Mouse (Mus musculus) G1E (cell line): ENCODE measurements at regions not wholly inside any gene's neighbourhood (a gene's known extent, or its start where the extent isn't known, plus 50 kb on each side); places are given as distances from the start of the nearest gene placed in this dataset.
A peak's percentile ranks its signal among the peaks of the same experiment; 100 is the strongest.

Experiments used
- ATAC-seq: 2 replicates; pipeline ENCODE4 v1.8.0; 2016; ENCODE audit warnings: mild to moderate bottlenecking; ENCODE audit not compliant: insufficient number of reproducible peaks, poor library complexity, low FRiP score, severe bottlenecking; ENCODE audit errors: extremely low read depth
- DNase-seq: peaks from one replicate; pipeline ENCODE4 v3.0.0; 2012; ENCODE audit warnings: low spot score
- H3K27me3 ChIP-seq: 2 replicates; pipeline ENCODE4 v1.6.1; 2012; ENCODE audit warnings: mild to moderate bottlenecking, low read length, inconsistent platforms; ENCODE audit not compliant: insufficient read depth
- H3K36me3 ChIP-seq: replicated peaks from 2 replicates; pipeline ENCODE3; 2012; ENCODE audit warnings: mild to moderate bottlenecking, inconsistent platforms
- H3K4me1 ChIP-seq: 2 replicates; pipeline ENCODE4 v1.6.1; 2012; ENCODE audit warnings: low read depth, low read length, inconsistent platforms, mixed read lengths; ENCODE audit not compliant: insufficient read depth
- H3K4me3 ChIP-seq: 2 replicates; pipeline ENCODE4 v1.5.1; 2012; ENCODE audit warnings: low read depth, mild to moderate bottlenecking, inconsistent platforms, low read length, moderate library complexity, mixed read lengths
- H3K9me3 ChIP-seq: replicated peaks from 2 replicates; pipeline ENCODE4 v1.6.1; 2012; ENCODE audit warnings: inconsistent platforms
- CTCF ChIP-seq: IDR thresholded peaks from 2 replicates; pipeline ENCODE4 v1.5.1; 2012; ENCODE audit warnings: low read depth, low read length, inconsistent platforms, mixed read lengths
- GATA1 ChIP-seq: IDR thresholded peaks from 2 replicates; pipeline ENCODE4 v1.6.1; 2012; ENCODE audit warnings: borderline replicate concordance, low read length, inconsistent platforms, mixed read lengths
- GATA2 ChIP-seq: IDR thresholded peaks from 2 replicates; pipeline ENCODE4 v1.6.1; 2012; ENCODE audit warnings: low read depth, low read length, inconsistent platforms, borderline replicate concordance
- POLR2AphosphoS5 ChIP-seq: IDR thresholded peaks from 2 replicates; pipeline ENCODE4 v1.6.1; 2012; ENCODE audit warnings: low read depth, low read length, inconsistent platforms; ENCODE audit not compliant: insufficient replicate concordance
- TAL1 ChIP-seq: conservative IDR thresholded peaks from 2 replicates; pipeline ENCODE4 v1.6.1; 2012; ENCODE audit warnings: low read depth, low read length, inconsistent platforms, mixed read lengths

- no peaks in the 10 kb centered on the region for H3K9me3 ChIP-seq
- H3K36me3 ChIP-seq, result no peaks in the 10 kb centered on the region
- ATAC-seq, result no peak
- TF ChIP-seq CTCF (no peak), POLR2AphosphoS5 (no peak), GATA1 (no peak), GATA2 (no peak), TAL1 (no peak)
- peaks cover 24% of the 10 kb centered on the region for H3K4me1 ChIP-seq
- H3K27me3 ChIP-seq, result peaks cover 43% of the 10 kb centered on the region
- no peak for DNase-seq
- H3K4me3 ChIP-seq, result no peak overlapping the region
Measured at GRCm38 (mm10) chr2:103143985-103144384, 70.5 kb downstream of the Apip start.

DNA sequence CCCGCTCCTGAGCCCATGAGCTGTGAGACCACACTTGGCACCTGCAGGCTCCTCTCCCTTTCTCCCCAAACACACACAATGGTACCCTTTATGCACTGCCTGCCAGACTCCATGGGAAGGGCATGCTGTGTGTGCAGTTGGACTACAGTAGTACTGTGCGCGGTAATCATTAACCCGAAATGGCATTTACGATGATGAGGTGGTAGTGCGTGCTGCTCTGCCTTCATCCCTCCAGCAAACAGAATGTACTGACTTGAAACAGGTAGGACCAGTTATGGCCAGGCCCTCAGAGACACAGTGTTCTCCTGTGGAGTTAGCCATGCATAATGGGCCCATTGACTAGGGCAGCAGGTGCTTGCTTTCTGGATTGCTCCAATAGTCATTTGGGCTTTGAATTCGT is 70.9 kb downstream of the Apip start:
- H3K4me3 ChIP-seq, result no peak overlapping the region
- H3K27me3 ChIP-seq, result peaks cover 40% of the 10 kb centered on the region
- peaks cover 20% of the 10 kb centered on the region for H3K4me1 ChIP-seq
- no peak for TF ChIP-seq POLR2AphosphoS5
- no peak for TF ChIP-seq TAL1
- TF ChIP-seq CTCF, result no peak
- TF ChIP-seq GATA1, result no peak
- no peak for TF ChIP-seq GATA2
- ATAC-seq (no peak), DNase-seq (no peak)
- H3K36me3 ChIP-seq, result no peaks in the 10 kb centered on the region
- H3K9me3 ChIP-seq, result no peaks in the 10 kb centered on the region

DNA sequence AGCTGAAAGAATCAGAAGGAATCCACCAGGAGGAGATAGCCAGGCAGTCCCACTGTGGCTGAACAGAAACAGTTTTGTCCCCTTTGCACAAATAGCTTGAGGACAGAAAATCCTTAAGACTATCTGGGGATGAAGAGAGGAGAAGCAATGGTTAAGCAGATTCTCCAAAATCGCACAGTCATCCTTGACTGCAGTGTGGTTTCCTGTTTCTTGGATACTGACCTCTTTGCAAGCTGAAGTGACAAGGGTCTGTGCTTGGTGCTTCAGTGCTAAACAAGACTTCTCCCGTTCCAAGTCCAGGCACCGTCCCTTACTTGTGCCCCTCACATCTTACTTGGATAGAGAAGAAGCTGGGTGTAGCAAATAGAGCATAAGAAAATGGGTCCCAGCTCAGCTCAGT is 71.6 kb downstream of the Apip start:
- DNase-seq (peak; percentile 11), ATAC-seq (peak; percentile 54)
- H3K27me3 ChIP-seq, result peaks cover 41% of the 10 kb centered on the region
- H3K4me1 ChIP-seq, result peaks cover 20% of the 10 kb centered on the region
- no peaks in the 10 kb centered on the region for H3K36me3 ChIP-seq
- H3K4me3 ChIP-seq, result no peak overlapping the region
- TF ChIP-seq POLR2AphosphoS5, result no peak
- TF ChIP-seq GATA1, result no peak
- TF ChIP-seq CTCF, result no peak
- TF ChIP-seq GATA2, result no peak
- no peak for TF ChIP-seq TAL1
- no peaks in the 10 kb centered on the region for H3K9me3 ChIP-seq

DNA sequence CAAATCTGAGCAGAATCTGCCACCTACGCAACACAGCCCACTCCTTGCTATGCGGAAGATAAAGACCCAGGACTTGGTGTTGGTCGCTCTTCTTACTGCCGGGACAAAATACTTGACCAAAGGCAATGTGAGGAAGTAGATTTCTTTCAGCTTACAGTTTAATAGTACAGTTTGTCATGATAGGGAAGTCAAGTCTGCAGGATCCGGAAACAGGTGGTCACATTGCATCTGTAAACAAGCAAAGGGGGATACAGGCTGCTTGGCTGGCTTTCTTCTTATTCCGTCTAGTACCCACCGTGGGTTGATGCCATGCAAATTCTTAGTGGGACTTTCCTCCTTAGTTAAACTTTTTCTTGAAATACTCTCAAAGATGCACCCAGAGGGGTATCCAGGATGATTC is 72.7 kb downstream of the Apip start:
- no peaks in the 10 kb centered on the region for H3K9me3 ChIP-seq
- TF ChIP-seq GATA1 (no peak), TAL1 (no peak), CTCF (no peak), GATA2 (no peak), POLR2AphosphoS5 (no peak)
- ATAC-seq (no peak), DNase-seq (no peak)
- H3K4me1 ChIP-seq, result peaks cover 20% of the 10 kb centered on the region
- H3K27me3 ChIP-seq, result peaks cover 46% of the 10 kb centered on the region
- H3K4me3 ChIP-seq, result no peak overlapping the region
- H3K36me3 ChIP-seq, result no peaks in the 10 kb centered on the region

DNA sequence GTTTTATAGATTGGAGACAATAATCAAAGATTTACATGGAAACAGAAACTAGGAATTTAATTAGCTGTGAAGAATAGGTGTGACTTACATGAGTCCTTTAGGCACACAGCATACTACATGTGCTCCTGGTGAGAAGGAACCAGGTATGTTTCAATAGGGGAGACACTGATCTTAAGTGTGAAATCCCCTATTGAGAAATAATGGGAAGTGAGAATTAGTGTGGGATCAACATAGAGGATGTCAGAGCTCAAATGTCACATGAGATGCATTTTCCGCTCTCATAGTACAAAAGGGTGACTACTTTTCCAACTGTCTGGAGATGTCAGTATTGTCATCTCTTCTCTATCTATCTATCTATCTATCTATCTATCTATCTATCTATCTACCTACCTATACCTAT is 79.8 kb downstream of the Apip start:
- no peak for ATAC-seq
- Histone ChIP-seq H3K27me3 (peaks cover 27% of the 10 kb centered on the region), H3K9me3 (no peaks in the 10 kb centered on the region), H3K4me3 (no peak overlapping the region), H3K36me3 (no peaks in the 10 kb centered on the region), H3K4me1 (no peaks in the 10 kb centered on the region)
- TF ChIP-seq GATA1 (no peak), POLR2AphosphoS5 (no peak), TAL1 (no peak), CTCF (no peak), GATA2 (no peak)
- DNase-seq, result no peak

- DNase-seq (no peak), ATAC-seq (no peak)
- H3K36me3 ChIP-seq, result no peaks in the 10 kb centered on the region
Measured at GRCm38 (mm10) chr2:103167741-103168140, 94.3 kb downstream of the Apip start.

More at GRCm38 (mm10) chr2:103167741-103168140, 94.3 kb downstream of the Apip start:
- Histone ChIP-seq H3K4me1 (no peaks in the 10 kb centered on the region; the same call in 1 of the 2 replicates), H3K27me3 (peaks cover 5% of the 10 kb centered on the region; the same call in 1 of the 2 replicates), H3K4me3 (no peak overlapping the region), H3K9me3 (no peaks in the 10 kb centered on the region)
- TF ChIP-seq POLR2AphosphoS5, result no peak
- TF ChIP-seq CTCF, result no peak
- no peak for TF ChIP-seq TAL1
- TF ChIP-seq GATA1, result no peak
- TF ChIP-seq GATA2, result no peak
